ENCODE assay signal across 33 mouse cellular contexts in the genomic region with DNA sequence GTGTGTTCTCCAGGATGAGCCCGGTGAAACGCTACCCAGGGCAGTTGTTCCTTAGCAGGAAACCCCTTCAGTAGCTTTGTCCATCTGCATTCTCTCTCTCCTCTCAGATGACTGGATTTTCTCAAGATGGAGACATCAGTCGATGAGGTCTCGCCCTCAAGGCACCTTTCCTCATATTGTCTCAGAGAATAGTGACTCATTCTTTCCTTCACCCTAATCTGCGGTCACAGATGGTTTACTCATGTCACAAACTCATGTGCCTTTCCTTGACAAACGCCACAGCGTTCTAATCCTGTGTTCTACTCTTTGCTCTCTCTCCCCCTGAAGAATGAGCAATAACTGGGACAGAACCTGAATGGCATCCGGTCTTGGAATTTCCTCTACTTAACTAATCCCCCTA. TPM values are rescaled to one million over a fixed set of nuclear protein-coding genes. Genes with fewer than 3 reads are reported as not detected.
A peak's percentile ranks its signal among the peaks of the same experiment; 100 is the strongest.
DNase-seq lines count a peak whose midpoint lies in the region; ATAC-seq and TF ChIP-seq lines count a peak whose summit lies in the region.
"Had no signal": no experiment of that assay in that cellular context is flagged by ENCODE, and none has a peak within 500 bp of the region (broad histone marks: within the 10 kb centered on the region; RNA-seq: fewer than 3 reads in every experiment).

No protein-coding gene starts in this region.

- WGBS in heart, embryonic 10.5 days: 72% methylated on average over 8 of the region's 8 CpGs
- WGBS in liver, postnatal 0 days (ENCODE audit: insufficient replicate concordance): 66% methylated on average over 8 of the region's 8 CpGs

- TF ChIP-seq CTCF in liver, postnatal 0 days (IDR thresholded peaks at IDR 0.05; ENCODE audit: low read depth): no peak

- peak; percentile 49 for ATAC-seq in activated CD4-positive, CD25-positive, alpha-beta regulatory T cell, adult 4 months
- ATAC-seq in megakaryocyte, adult 5-6 weeks (ENCODE audit: poor library complexity, severe bottlenecking): peak; percentile 47
- ATAC-seq in liver, postnatal 0 days: no peak
- ATAC-seq: forebrain, embryonic 13.5 days; midbrain, embryonic 15.5 days had no signal

- H3K9me3 ChIP-seq in heart, embryonic 10.5 days: 0 out of 2 replicates have a peak, but pooled peaks cover 3% of the 10 kb centered on the region
- no peaks in the 10 kb centered on the region for H3K9me3 ChIP-seq in liver, postnatal 0 days (ENCODE audit: low read length)
- H3K9me3 ChIP-seq: forebrain, embryonic 13.5 days; kidney, embryonic 15.5 days; limb, embryonic 10.5 days; limb, embryonic 15.5 days; liver, embryonic 13.5 days; midbrain, embryonic 10.5 days; midbrain, embryonic 15.5 days; neural tube, embryonic 15.5 days had no signal

- H3K4me1 ChIP-seq in heart, embryonic 10.5 days: no peaks in the 10 kb centered on the region
- peaks cover 2% of the 10 kb centered on the region; the same call in 1 of the 2 replicates for H3K4me1 ChIP-seq in liver, postnatal 0 days (ENCODE audit: insufficient read depth)
- H3K4me1 ChIP-seq: forebrain, embryonic 13.5 days; limb, embryonic 10.5 days; limb, embryonic 15.5 days; liver, embryonic 13.5 days; midbrain, embryonic 10.5 days; midbrain, embryonic 15.5 days; neural tube, embryonic 15.5 days had no signal

- H3K9ac ChIP-seq in liver, postnatal 0 days (replicated peaks): no peak overlapping the region
- H3K9ac ChIP-seq: forebrain, embryonic 13.5 days; heart, embryonic 13.5 days; hindbrain, embryonic 14.5 days; kidney, embryonic 15.5 days; limb, embryonic 15.5 days; liver, embryonic 13.5 days; midbrain, embryonic 15.5 days; neural tube, embryonic 15.5 days had no signal

- TF ChIP-seq EP300 in liver, postnatal 0 days (IDR thresholded peaks at IDR 0.05; ENCODE audit: low read depth): no peak

- no peak overlapping the region for H3K4me3 ChIP-seq in heart, embryonic 10.5 days
- H3K4me3 ChIP-seq in liver, postnatal 0 days (ENCODE audit: low read depth, low read length): no peak overlapping the region
- H3K4me3 ChIP-seq: forebrain, embryonic 13.5 days; heart, embryonic 13.5 days; kidney, embryonic 15.5 days; layer of hippocampus, adult 2 months; limb, embryonic 10.5 days; limb, embryonic 15.5 days; liver, embryonic 13.5 days; midbrain, embryonic 10.5 days; midbrain, embryonic 15.5 days; neural tube, embryonic 15.5 days had no signal

- H3K27me3 ChIP-seq in heart, embryonic 10.5 days (ENCODE audit: insufficient read depth, poor library complexity, severe bottlenecking): no peaks in the 10 kb centered on the region
- no peaks in the 10 kb centered on the region for H3K27me3 ChIP-seq in liver, postnatal 0 days (ENCODE audit: insufficient read depth, low read length)
- H3K27me3 ChIP-seq: forebrain, embryonic 13.5 days; heart, embryonic 13.5 days; kidney, embryonic 15.5 days; limb, embryonic 15.5 days; midbrain, embryonic 15.5 days had no signal

- no peak overlapping the region for H3K27ac ChIP-seq in heart, embryonic 10.5 days
- no peak overlapping the region for H3K27ac ChIP-seq in liver, postnatal 0 days (ENCODE audit: low read depth)
- H3K27ac ChIP-seq: forebrain, embryonic 13.5 days; heart, embryonic 13.5 days; hindbrain, embryonic 14.5 days; kidney, embryonic 15.5 days; layer of hippocampus, adult 2 months; limb, embryonic 10.5 days; limb, embryonic 15.5 days; liver, embryonic 13.5 days; macrophage; midbrain, embryonic 10.5 days; midbrain, embryonic 15.5 days; neural tube, embryonic 15.5 days had no signal

- no peaks in the 10 kb centered on the region for H3K36me3 ChIP-seq in heart, embryonic 10.5 days
- no peaks in the 10 kb centered on the region for H3K36me3 ChIP-seq in liver, postnatal 0 days (replicated peaks; ENCODE audit: insufficient read depth, low read length)
- H3K36me3 ChIP-seq: heart, embryonic 13.5 days; kidney, embryonic 15.5 days; limb, embryonic 10.5 days; limb, embryonic 15.5 days; liver, embryonic 13.5 days; midbrain, embryonic 10.5 days; midbrain, embryonic 15.5 days; neural tube, embryonic 15.5 days had no signal

- no peak overlapping the region for H3K4me2 ChIP-seq in liver, postnatal 0 days (ENCODE audit: low read depth, low read length)
- H3K4me2 ChIP-seq: forebrain, embryonic 13.5 days; heart, embryonic 13.5 days; hindbrain, embryonic 14.5 days; kidney, embryonic 15.5 days; limb, embryonic 15.5 days; liver, embryonic 13.5 days; midbrain, embryonic 15.5 days; neural tube, embryonic 15.5 days had no signal

- peak; percentile 74 for DNase-seq in heart, embryonic 10.5 days (ENCODE audit: low spot score)
- DNase-seq in heart, postnatal 4 days: no peak
- peak; percentile 61 for DNase-seq in CD4-positive helper T cell, adult 2 months (ENCODE audit: low read depth, low spot score)
- no peak for DNase-seq in liver, postnatal 0 days
- no peak for DNase-seq in left cerebral cortex, adult 9 months (ENCODE audit: low spot score in 2 of 2)
- DNase-seq: adrenal gland, postnatal 10 days; cerebellum, adult 11 months; cerebellum, adult 9-10 months; cerebellum, postnatal 36 days; gastrocnemius, postnatal 36 days; heart, postnatal 36 days; kidney, adult 18-20 months; kidney, postnatal 25 days; liver, embryonic 13.5 days; lung, adult 2 months; lung, postnatal 10 days; retina, postnatal 1 day; right cerebral cortex, postnatal 14 days; thymus, postnatal 14 days had no signal

RNA-seq across cellular contexts. Expression of a gene that starts 5.7 kb away (rescaled TPM):
- 15.8 and 26.1 TPM in 2 replicates for polyA plus RNA-seq in heart, embryonic 10.5 days (2016; fragmentation: Nextera tagmentation; extraction: Ambion mirVana)
- total RNA-seq in heart, postnatal 4 days (2021): 10 to 100 TPM; 82.4 to 86.8 TPM
- polyA plus RNA-seq in activated CD4-positive, CD25-positive, alpha-beta regulatory T cell, adult 4 months (2017; shearing (Covaris generic)): under 1 TPM; 0.68 to 0.87 TPM
- 60.3 and 63.4 TPM in 2 replicates for total RNA-seq in megakaryocyte, adult 5-6 weeks (2015)
- 45.5 and 47.2 TPM in 2 replicates for total RNA-seq in megakaryocyte, adult 5-6 weeks (2017)
- polyA plus RNA-seq in liver, postnatal 0 days (2015; fragmentation: Nextera tagmentation; extraction: Ambion mirVana): 4.9 and 5.9 TPM in 2 replicates

RNA-seq across cellular contexts. Expression of a gene that starts 5.7 kb away (rescaled TPM):
- polyA plus RNA-seq in heart, embryonic 10.5 days (2016; fragmentation: Nextera tagmentation; extraction: Ambion mirVana): 7.3 and 9.0 TPM in 2 replicates
- 10 to 100 TPM; 25.0 to 27.5 TPM for total RNA-seq in heart, postnatal 4 days (2021)
- polyA plus RNA-seq in activated CD4-positive, CD25-positive, alpha-beta regulatory T cell, adult 4 months (2017; shearing (Covaris generic)): under 1 TPM in 1 of 2 experiments, not detected in 1; 0.60 TPM
- total RNA-seq in megakaryocyte, adult 5-6 weeks (2015): 12.9 and 14.0 TPM in 2 replicates
- 7.0 and 9.2 TPM in 2 replicates for total RNA-seq in megakaryocyte, adult 5-6 weeks (2017)
- 3.9 and 4.0 TPM in 2 replicates for polyA plus RNA-seq in liver, postnatal 0 days (2015; fragmentation: Nextera tagmentation; extraction: Ambion mirVana)
- polyA plus RNA-seq: macrophage; testis, adult 2 months had no signal

RNA-seq across cellular contexts. Expression of a gene that starts 17.4 kb away (rescaled TPM):
- polyA plus RNA-seq in heart, embryonic 10.5 days (2016; fragmentation: Nextera tagmentation; extraction: Ambion mirVana): 9.1 and 9.5 TPM in 2 replicates
- total RNA-seq in heart, postnatal 4 days (2021): 10 to 100 TPM; 34.5 to 37.0 TPM
- polyA plus RNA-seq in activated CD4-positive, CD25-positive, alpha-beta regulatory T cell, adult 4 months (2017; shearing (Covaris generic)): 1 to 10 TPM; 2.6 to 2.8 TPM
- 7.8 and 11.6 TPM in 2 replicates for total RNA-seq in megakaryocyte, adult 5-6 weeks (2015)
- total RNA-seq in megakaryocyte, adult 5-6 weeks (2017): 5.7 and 7.0 TPM in 2 replicates
- polyA plus RNA-seq in liver, postnatal 0 days (2015; fragmentation: Nextera tagmentation; extraction: Ambion mirVana): 4.7 and 5.4 TPM in 2 replicates

Comparison
In these comparisons a context has a peak if more than half of its experiments do, and no peak if none do; other contexts are left out.
1. DNase-seq: peak in heart, embryonic 10.5 days (single experiment) and CD4-positive helper T cell, adult 2 months (single experiment); none in heart, postnatal 4 days (single experiment), liver, postnatal 0 days (single experiment) and left cerebral cortex, adult 9 months (0 of 2).